Mouse (Mus musculus) c-Kit-positive CD71-positive TER-119-negative erythroid progenitor cells, embryonic 14.5 days (primary cell): ENCODE measurements around the gene Zfp28.
"Not testable (repeated sequence)": the region's sequence is repeated elsewhere in the genome, so short reads cannot be mapped to it uniquely, and the experiment has no call there.

Source experiments
- DNase-seq: peaks from one replicate; pipeline ENCODE4 v3.0.0-alpha.2; 2013; ENCODE audit warnings: low read depth

The Zfp28 gene

DNA sequence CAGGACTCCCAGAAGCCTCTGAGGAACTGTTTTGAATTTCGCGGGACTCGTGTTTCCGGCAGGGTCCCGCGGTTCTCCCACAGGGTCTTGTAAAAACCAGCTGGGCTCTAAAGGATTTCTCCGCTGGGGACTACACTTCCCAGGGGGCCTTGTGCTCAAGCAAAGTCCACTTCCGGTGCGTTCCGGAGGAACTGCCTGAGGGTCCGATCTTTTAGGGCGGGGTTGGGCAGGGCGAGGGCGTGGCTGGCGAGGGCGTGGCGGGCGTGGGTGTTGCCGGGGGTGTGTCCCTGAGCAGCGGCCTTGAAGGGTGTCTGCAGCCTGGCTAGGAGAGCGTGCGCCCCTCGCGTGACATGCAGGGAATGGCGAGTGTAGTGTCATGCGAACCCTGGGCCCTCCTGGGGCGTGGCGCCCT is at the start of gene Zfp28:
Zfp28 (plus strand) TSS at position 252 of the 412 bp plus-strand sequence.
- peak; percentile 78 for DNase-seq

DNA sequence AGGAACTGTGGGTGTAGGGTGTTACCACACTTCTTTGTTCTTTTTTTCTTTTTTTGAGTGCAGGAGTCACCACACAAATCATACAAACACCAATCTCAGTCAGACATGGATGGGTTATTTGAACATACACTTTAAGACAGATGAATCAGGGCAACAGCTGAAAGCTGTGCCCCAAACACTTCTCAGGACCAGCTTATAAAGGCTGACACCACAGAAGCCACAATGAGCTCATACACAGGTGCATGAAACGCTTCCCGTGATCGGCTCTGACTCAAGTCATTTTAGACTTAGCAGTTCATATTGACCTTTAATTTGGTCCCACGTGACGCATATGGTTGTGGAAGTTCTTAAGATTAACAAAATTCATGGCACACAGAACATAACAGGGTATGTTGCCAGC is 43.2 kb upstream of the Zfp28 start:
- no peak for DNase-seq

- DNase-seq = no peak
Observed at GRCm38 (mm10) chr7:6343501-6344071, 39.5 kb upstream of the Zfp28 start, which contains the start of gene Gm3854. Gm3854 (plus strand) TSS chr7:6343759.

DNA sequence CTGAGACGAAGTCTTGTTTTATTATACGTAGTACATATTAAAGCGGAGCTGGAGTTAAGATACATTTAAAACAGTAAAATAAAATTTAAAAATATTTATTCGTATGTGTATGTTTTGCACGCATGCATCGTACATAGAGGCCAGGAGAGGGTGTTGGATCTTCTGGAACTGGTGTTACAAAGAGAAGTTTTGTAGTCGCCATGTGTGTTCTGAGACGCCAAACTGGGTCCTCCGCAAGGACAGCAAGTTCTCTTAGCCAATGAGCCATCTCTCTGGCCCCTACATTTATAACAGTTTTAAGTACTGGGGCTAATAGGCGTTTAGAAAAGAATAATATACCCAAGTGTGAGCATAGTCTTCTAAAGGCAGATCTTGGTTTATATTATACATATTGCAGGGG is 39.0 kb upstream of the Zfp28 start:
- DNase-seq = no peak

- no peak for DNase-seq
Observed at GRCm38 (mm10) chr7:6358121-6358520, 25.0 kb upstream of the Zfp28 start.

DNA sequence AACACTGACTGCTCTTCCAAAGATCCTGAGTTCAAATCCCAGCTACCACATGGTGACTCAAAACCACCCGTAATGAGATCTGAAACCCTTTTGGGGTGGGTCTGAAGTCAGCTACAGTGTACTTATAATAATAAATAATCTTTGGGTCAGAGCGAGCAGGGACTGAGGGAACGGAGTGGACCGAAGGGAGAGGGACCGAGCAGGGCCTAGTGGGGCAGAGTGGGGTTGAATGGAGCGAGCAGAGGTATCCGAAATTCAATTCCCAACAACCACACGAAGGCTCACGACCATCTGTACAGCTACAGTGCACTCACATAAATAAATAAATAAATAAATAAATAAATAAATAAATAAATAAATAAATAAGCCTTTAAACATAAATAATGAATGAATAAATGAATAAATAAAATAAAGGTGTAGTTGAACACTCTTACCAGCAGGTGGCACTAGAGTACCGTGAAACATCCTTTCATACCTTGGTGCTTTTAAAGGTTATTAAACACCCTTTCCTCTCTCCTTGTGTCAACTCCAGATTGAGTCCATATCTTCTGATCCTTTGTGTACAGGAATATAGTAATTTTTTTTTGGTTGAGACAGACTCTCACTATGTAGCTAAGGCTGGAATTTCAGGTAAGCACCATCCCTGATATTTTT is 24.0 kb upstream of the Zfp28 start:
- peak; percentile 80 for DNase-seq

DNA sequence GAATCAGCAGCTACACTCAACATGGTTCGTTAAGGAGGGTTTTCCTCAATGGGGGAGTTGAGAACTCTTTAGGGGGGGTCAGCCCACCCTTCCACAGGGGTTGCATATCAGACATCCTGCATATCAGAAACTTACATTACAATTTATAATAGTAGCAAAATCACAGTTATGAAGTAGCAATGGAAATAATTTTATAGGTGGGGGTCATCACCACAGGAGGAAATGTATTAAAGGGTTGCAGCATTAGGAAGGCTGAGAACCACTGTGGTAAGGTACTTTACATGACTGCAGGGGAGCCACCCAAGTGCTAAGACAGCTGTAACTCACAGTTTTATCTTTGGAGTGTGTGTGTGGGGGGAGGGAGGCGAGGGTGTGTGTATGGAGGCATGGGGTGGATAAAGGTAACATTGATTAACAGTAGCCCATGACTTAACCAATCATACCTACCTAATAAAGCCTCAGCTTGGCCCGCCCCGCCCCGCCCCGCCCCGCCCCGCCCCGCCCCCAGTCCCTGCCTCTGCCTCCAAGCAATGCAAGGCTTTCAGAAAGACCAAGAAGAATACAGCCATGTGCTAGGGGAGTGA is 22.5 kb upstream of the Zfp28 start:
- peak; percentile 46 for DNase-seq

DNA sequence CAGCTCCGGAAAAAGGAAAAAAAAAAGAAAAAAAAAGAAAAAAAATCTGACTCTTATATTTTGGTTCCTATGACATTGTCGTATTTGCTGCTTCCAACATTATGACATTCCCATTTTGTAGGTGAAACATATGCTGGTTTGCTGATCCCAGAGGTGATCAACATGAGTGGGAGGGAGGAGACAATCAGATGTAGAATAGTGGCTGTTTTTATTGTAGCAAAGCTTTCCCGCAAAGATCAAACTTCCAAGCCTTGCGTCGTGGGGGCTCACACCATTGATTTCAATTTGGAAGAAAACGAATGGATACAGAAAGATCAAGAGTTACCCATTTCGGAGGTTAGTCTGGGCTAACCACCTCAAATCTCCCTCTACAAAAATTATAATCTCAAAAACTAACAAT is 21.3 kb upstream of the Zfp28 start:
- no peak for DNase-seq

- DNase-seq = peak; percentile 94
Observed at GRCm38 (mm10) chr7:6362268-6363046, 20.6 kb upstream of the Zfp28 start.

DNA sequence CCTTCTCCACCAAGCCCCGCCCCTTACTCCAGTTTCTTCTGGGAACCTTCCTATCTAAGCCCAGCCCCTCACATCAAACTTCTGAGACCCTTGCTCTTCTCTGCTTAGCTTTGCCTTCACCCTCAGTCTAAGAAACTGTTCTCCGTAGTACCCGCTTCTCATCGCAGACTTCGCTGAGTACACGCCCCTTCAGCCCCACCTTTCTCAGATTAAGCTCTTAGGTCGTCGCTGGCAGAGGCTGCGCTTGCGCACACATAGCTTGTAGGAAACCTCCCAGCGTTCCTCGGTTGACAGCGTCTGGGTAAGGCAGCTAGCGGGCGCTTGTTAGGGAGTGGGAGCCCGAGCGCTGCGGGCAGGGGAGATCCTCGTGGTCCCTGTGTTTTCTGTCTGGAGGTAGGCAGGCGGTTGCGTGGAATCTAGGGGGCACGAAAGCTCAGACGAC is 20.0 kb upstream of the Zfp28 start, which contains the start of gene Zfp78:
Zfp78 (plus strand) TSS at position 234 of the 442 bp plus-strand sequence.
- DNase-seq = peak; percentile 91

DNA sequence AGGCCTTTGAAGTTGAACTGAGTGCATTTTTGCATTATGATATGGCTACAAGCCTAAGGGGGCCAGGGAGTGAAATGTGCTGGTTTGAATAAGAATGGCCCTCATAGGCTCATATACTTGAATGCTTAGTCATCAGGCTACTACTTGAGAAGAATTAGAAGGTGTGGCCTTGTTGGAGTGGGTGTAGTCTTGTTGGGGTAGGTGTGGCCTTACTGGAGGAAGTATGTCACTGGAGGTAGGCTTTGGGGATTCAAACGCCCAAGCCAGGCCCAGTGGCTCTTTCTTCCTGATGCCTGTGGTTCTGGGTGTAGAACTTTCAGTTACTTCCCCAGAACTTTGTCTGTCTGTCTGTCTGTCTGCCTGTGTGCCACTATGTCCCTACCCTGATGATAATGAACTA is 18.3 kb upstream of the Zfp28 start:
- DNase-seq = no peak

DNA sequence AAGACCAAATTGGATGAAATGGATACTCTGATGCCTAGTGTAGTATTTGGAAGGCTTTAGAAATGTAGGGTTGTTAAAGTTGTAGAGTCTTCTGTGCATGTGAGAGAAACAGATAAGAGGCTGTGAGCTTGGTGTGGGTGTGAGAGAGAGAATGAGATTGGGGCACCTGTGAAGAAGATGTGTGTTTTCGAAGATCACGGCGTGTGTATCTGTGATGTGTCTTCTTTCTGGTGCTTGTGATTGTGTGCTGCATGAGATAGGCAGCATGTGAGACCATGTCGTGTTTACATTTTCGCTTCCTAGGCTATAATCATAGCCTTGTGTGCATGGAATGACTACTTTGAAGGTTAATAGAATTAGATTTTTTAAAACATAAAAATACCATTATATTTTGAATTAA is 15.9 kb upstream of the Zfp28 start:
- DNase-seq = peak; percentile 46

- not testable (repeated sequence) for DNase-seq
Observed at GRCm38 (mm10) chr7:6368146-6368545, 14.9 kb upstream of the Zfp28 start.

- no peak for DNase-seq
Observed at GRCm38 (mm10) chr7:6369460-6369859, 13.6 kb upstream of the Zfp28 start.

DNA sequence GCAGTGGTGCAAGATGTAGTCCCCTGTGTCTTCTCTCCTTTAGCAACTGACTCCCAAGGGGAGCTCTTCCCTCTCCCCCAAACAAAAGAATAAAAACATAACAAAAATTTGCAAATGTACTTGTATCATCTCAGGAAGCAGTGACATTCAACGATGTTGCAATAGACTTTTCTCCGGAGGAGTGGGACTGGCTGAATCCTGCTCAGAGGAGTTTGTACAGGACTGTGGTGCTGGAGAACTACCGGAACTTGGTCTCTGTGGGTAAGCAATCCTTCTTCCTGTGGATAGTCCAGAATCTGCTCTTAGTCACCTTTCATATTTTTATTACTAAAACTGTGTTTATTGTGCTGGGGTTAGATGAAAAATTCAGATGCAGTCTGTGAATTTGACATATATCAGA is 10.1 kb upstream of the Zfp28 start:
- DNase-seq = no peak

GRCm38 (mm10) chr7:6378441-6378840 is 4.7 kb upstream of the Zfp28 start:
- no peak for DNase-seq

DNA sequence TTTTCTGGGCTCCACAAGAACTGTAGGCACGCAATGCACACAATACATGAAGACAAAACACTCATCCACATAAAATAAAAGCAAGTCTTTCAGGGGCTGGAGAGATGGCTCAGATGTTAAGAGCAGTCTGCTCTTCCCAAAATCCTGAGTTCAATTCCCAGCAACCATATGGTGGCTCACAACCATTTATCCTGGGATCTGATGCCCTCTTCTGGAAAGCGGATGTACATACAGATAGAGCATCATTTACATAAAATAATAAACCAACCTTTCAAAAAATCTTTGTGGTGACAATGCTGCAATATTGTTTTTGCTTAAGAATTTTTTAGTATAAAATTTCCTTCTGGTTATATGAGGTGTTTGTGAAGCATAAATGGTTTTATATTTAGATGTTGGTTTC is 1.7 kb upstream of the Zfp28 start:
- DNase-seq = no peak

GRCm38 (mm10) chr7:6384011-6384410 is 916 bp downstream of the Zfp28 start:
- no peak for DNase-seq

- DNase-seq = no peak
Observed at GRCm38 (mm10) chr7:6386995-6387394, 3.9 kb downstream of the Zfp28 start.

DNA sequence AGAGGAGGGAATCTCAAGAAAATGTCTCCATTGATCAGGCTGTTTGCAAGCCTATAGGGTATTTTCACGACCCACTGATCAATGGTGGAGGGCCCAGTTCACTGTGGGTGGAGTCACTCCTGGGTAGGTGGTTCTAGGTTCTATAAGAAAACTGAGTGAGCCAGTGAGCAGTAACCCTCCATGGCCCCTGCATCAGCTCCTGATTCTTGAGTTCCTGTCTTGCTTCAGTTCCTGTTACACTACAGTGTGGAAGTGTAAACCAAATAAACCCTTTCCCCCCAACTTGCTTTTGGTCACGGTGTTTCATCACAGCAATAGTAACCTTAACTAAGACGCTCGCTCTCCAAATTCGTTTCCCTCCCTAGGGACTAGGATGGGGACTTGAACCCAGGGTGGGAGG is 5.9 kb downstream of the Zfp28 start:
- no peak for DNase-seq

GRCm38 (mm10) chr7:6389449-6389848 is 6.4 kb downstream of the Zfp28 start:
- DNase-seq = no peak
